Mouse (Mus musculus) granulocyte monocyte progenitor cell, adult 5-6 weeks (primary cell): ENCODE data around the gene Klhl18. TPM values are rescaled to one million over a fixed set of nuclear protein-coding genes. Genes with fewer than 3 reads are reported as not detected.
"Not testable (repeated sequence)": the region's sequence is repeated elsewhere in the genome, so short reads cannot be mapped to it uniquely, and the experiment has no call there.

ENCODE experiments used
- ATAC-seq: replicated peaks from 2 replicates; pipeline ENCODE4 v1.8.0; 2016; ENCODE audit warnings: mild to moderate bottlenecking, moderate TSS enrichment, inconsistent platforms; ENCODE audit not compliant: poor library complexity, severe bottlenecking
- total RNA-seq, 2 experiments: library from RNA; stranded (forward) in 1 of 2; stranded (reverse) in 1 of 2; fragments of 200-712, 200-1000 nt in 1 of 2; fragments of >200 nt in 1 of 2; fragmentation: Nextera tagmentation in 1 of 2; gene quantifications; 2 replicates each; pipeline ENCODE4 v1.2.3; 2014 to 2017

Klhl18 gene
- total RNA-seq, 2 experiments from 2014 or later = 9.6 to 14.8 TPM

DNA sequence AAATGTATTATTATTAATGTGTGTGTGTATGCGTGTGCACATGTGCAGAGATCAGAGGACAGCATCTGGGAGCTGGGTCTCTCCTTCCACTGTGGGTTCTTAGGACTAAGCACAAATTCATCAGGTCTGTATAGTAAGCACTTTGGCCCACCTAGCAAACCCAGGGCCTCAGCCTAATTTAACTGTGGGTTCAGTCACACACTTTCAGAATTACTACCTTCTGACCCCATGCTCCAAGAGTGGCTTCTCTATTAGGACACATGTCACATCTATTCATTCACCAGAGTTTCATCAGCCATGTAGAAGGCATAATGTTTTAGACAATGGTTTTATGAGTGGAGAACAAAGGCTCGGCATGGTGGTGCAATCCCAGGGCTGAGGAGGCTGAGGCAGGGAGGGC lies 43.4 kb downstream of the Klhl18 start:
- ATAC-seq = no peak

DNA sequence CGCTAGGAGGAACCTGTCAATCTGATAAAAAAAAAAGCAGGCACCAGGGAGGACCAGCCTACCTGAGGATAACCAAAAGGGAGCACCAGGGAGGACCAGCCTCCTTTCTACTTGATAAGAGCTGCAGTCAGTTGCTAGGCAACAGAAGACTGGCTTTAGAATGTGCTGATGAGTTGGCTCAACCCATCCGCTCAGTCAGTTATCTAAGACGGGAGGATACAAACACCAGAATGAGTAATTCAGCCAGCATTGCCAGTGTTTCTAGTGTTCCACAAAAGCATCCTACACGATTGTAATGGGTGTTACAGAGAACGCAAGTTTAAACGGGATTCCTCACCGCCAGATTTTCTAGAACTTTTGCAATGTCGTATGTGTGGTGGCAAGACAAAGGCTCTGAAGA lies 45.3 kb downstream of the Klhl18 start:
- no peak for ATAC-seq

DNA sequence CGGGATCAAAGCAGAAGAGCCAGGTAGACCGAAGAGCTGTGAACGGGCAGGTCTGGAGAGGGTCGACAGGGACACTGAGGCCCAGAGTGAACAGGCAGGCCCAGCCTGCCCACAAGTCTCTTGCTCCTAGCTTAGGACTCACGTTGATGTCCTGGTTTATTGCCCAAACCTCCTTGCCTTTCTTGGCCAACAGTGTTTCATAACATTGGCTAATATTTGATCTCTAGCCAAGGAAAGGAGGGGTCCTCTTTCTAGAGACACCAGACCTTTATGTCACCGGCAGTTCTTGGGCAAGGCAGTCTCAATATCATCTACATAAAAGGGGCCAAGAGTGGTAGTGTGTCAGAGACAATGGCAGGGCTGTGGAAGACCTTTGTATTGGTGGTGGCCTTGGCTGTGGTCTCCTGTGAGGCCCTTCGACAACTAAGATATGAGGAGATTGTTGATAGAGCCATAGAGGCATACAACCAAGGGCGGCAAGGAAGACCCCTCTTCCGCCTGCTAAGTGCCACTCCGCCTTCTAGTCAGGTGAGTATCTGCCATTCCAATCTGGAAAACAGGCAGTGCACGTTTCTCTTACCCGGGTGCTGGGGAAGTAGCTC lies 56.9 kb downstream of the Klhl18 start, which contains the start of gene Ngp:
Ngp (plus strand) TSS at position 237 of the 602 bp plus-strand sequence.
- peak; percentile 66 for ATAC-seq

DNA sequence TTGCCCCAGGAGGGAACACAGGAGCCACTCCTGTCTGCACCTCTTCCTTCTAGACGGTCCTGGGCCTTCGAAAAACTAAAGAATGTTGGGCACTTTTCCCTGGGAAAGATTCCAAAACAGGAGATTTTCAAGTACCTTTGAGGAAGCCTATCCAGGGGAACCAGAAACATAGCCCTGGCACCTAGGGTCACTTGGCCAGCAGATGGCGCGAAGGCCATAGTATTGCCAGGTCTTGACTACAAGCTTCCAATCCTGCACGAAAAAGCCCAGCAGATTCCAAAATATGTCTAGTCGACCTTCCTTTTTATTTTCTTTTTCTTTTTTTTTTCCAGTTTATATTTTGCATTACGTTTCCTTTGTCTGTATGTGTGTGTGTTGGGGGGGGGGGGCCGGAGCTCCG lies 62.7 kb downstream of the Klhl18 start:
- ATAC-seq = no peak

DNA sequence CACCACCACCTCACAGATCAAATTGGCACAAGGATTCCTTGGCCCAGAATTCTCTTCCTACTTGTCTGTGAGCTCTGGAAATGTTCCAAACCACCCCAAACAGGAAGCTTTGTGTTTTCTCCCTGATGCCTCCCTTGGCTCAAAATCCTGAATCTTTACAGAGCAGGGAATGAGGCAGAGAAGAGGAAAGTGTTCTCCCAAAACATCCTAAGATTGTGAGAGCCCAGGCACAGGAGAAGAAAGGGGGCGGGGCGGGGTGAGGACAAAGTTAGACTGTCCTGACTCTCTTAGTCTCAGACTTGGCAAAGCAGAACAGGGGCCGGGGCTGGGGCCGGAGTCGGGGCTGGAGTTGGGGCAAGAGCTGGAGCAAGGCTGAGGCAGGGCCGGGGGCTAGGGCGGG lies 63.6 kb downstream of the Klhl18 start:
- ATAC-seq = no peak

DNA sequence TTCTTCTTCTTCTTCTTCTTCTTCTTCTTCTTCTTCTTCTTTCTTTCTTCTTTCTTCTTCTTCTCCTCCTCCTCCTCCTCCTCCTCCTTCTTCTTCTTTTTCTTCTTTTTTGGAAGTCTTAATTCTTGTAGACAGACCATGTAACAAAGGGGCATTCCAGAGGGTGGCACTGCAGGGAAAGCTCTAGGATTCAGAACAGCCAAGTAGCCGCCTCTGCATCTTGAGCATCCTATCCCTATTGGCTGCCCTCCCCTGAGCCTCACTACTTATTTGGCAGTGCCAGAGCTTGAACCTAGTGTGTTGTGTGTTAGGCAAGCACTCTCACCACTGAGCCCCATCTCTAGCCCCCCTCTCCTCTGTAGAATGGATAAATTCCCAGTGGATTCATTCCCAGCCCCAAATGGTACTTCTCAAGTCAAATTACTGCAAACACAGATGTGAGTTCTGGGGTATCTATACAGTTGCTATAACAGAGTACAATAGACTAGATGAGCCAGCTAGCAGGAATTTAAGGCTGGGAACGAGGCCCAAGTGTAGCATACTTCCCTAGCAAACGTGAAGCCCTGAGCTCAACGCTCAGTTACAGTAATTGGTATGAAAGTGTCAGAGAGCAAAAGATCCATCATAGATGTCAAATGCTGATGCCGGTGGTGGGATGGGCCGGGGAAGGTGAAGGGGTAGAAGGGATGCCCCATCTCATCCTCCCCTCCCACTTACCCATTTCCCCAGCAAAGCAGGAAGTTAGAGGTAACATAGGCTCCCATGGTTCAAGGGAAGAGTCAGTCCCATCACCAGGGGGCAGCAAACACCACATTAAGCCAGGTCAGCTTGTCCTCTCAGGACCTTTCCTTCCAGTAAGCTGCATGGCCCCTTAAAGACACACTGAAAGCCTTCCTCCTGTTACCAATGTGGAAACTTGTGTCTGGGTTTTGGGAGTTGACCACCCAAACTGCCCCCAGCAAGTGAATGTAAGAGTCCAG lies 65.3 kb downstream of the Klhl18 start:
- ATAC-seq = peak; percentile 61

DNA sequence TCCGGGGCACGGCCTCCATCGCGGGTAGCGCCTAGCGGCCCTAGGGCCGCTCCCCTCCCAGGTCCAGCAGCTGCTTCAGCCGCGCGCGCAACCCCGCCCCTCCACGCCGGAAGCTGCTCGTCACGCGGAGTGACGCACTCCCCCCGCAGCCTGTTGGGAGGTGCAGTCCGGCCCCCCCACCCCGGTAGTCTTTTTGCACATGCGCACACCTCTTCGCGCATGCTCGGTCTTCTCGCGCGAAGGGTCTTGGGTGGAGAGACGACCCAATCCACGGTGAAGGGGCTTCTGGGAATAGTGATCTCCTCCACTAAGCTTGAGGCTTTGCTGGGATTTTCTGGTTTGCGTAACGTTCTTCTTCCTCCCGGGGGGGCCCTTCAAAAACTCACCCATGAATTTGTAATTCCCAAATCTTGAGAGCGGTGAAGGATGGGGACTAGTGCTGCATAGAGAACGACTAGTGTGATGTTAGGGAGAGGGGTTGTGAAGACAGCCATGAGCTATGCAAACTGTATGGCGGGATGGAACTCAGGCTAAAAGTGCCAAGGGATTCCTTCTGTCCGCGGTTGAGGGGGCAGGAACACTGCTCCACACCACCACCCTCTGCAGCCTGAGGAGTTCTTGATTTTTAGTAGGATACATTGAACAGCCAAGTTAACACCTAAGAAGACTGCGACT lies 68.3 kb downstream of the Klhl18 start, which contains the start of gene Ptpn23:
Ptpn23 (minus strand) TSS at position 115 of the 675 bp plus-strand sequence.
- peak; percentile 90 for ATAC-seq

DNA sequence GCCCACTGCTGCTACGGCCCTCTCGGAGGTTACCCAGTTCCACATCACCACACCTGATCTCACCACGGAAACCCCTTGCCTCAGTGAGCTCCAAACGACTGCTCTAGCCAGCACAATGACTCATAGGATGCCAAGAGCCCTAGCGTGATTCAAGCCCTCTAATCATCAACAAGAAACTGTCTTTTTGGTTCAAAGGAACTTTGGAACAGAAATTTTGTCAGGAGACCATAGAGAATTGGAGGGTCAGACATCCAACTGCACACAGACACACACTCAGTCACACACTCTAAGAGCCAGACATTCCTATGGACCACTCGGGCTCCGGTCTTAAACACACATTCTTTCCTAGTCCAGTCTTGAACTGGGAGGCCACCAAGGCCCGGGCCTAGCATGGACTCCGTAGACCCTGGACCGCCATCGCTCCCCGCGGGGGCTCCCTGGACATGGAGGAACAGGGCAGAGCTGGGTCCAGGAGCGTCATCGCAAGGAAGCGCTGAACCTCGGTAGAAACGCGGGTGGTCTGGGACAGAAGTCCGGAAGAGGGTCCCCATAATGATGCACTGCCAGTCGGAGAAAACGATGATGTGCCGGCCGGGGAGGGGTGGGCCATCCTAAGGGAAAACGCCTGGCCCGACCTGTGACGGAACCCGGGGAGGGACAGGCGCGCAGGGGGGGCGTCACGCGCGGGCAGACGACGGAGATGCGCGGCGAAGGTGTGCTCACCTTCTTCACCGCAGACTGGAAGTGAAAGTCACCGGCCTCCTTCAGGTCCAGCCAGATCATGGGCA lies 69.0 kb downstream of the Klhl18 start:
- peak; percentile 11 for ATAC-seq

DNA sequence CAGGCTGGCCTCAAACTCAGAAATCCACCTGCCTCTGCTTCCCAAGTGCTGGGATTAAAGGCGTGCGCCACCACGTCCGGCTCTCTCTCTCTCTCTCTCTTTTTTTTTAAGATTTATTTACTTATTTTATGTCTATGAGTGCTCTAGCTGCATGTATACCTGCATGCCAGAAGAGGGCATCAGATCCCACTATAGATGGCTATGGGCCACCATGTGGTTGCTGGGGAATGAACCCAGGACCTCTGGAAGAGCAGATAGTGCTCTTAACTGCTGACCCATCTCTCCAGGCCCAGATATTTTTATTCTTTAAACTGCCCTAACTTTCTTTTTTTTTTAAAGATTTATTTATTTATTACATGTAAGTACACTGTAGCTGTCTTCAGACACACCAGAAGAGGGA lies 73.3 kb downstream of the Klhl18 start:
- not testable (repeated sequence) for ATAC-seq

DNA sequence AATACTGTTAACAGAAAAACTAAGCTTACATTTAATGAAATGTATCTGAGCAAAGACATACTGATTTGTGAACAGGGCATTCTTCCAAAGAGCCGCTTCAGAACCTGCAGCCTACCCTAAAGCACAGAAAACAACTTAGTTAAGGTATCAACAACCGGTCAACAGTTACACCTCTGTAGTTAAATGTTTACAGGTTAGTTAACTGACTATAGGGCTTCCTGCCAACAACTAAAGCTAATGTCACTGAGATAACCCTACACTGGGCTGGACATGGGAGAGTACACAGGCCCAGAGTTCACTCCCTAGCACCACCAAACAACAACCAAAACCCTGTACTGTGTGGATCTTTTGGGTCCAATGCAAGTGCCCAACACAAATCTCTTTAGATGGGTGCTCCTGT lies 73.8 kb downstream of the Klhl18 start:
- no peak for ATAC-seq

DNA sequence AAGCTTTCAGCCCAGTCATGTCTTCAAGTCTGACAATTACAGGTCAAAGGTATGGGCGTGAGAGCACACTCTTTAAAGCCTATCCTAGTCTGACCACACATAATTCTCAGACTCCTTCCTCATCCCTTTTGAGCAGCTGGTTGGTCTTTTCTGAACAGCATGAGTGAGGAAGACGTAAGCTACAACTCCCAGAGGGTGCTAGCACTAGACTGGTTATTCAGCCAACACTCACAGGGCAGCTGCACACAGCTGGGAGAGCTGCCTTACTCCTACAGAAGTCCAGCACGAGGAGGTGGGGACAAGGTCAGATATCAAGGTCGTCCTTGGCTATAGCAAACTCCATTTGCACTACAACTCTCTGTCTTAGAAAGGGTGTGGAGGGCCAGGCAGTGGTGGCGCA lies 75.8 kb downstream of the Klhl18 start:
- no peak for ATAC-seq

DNA sequence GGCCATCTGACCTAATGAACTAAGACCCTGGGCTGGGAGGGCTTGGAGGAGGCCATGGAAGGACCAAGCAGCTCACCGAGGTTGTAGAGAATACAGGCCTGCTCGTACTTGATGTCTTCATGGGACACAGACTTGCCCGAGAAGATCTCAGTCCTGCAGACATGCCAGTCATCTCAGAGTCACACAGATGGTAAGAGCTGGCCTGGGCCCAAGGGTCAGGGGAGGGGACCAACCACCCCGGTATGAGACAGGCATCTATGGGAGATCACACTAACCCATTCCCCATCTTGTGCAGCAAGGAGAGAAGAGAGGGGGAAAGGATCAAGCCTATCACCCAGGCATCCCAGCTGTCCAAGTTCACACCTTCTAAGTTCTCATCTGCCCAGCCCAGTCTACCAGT lies 83.2 kb downstream of the Klhl18 start:
- ATAC-seq = no peak

DNA sequence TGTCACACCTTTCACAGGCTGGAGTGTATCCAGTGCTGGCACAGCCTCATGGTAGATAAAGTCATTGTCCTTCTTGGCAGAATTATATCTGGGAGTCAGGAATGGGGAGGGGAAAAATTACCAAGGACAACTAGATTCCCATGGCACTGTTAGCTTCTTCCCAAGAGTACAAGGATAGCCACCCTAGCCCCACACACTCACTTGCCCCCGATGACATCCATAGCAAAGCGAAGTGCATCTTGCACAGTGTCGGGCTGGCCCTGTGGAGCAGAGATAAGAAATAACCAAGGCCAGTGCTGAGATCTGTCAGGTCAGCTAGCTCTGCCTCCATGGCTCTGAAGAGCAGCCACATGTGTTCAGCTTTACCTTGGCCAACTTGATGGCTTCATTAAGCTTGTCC lies 85.7 kb downstream of the Klhl18 start:
- no peak for ATAC-seq

DNA sequence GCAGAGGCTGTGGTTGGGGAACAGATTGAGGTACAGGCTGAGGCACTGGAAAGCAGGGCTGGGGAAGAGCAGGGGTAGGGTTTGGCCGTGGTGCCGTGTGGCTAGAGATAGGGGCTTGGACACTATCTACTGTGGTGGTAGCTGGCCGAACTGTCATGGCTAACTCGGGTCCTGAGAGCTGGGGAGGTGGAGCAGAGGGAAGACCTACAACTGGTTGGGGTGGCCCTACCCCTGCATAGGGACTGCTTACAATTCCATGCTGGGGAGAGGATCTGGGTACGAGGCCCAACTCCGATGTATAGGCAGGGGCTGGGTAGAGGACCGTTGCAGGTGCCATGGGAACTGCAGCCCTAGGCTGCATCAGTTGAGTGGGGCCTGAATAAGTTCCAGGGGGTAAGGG lies 88.5 kb downstream of the Klhl18 start:
- no peak for ATAC-seq

DNA sequence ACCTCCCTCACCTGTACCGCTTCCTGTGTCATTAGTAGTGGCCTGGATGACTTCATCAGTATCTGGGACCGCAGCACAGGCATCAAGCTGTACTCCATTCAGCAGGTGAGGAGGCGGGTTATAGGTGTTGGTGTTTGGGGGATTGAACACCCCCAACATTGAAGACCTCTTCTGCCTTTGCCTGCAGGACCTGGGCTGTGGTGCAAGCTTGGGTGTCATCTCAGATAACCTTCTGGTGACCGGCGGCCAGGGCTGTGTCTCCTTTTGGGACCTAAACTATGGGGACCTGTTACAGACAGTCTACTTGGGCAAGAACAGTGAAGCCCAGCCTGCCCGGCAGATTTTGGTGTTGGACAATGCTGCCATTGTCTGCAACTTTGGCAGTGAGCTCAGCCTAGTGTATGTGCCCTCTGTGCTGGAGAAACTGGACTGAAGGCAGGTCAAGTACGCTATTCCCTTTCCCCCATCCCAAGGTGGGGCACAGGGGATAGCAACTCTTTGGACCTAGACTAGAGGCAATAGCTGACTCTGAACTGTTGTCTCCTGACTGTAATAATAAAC lies 92.0 kb downstream of the Klhl18 start:
- ATAC-seq = no peak

DNA sequence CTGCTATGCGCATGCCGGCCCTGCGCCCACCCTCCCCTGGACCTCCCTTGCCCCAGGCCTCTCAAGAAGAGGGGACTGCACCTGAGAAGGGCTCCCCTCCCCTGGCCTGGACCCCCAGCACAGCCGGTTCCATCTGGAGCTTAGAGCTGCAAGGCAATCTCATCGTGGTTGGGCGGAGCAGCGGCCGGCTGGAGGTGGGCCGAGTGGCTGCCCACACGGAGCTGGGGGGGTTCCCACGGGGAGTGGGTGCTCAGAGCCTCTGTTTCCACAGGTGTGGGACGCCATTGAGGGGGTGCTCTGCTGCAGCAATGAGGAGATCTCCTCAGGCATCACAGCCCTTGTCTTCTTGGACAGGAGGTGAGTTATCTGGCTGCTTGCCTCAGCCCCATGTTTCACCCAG lies 95.2 kb downstream of the Klhl18 start:
- ATAC-seq = no peak

DNA sequence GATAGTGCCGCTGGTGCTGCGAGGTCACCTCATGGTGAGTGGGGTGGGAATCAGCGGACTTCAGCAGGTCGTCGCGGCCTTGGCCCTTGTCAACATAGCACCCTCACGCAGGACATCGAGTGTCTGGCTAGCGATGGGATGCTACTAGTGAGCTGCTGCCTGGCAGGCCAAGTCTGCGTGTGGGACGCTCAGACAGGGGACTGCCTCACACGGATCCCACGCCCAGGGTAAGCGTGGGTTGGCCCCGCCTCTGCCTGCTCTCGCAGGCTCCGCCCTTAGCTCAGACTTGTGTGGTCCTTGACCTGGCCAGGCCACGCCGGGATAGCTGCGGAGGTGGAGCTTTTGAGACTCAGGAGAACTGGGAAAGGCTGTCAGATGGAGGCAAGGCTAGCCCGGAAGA lies 95.8 kb downstream of the Klhl18 start:
- ATAC-seq = no peak

DNA sequence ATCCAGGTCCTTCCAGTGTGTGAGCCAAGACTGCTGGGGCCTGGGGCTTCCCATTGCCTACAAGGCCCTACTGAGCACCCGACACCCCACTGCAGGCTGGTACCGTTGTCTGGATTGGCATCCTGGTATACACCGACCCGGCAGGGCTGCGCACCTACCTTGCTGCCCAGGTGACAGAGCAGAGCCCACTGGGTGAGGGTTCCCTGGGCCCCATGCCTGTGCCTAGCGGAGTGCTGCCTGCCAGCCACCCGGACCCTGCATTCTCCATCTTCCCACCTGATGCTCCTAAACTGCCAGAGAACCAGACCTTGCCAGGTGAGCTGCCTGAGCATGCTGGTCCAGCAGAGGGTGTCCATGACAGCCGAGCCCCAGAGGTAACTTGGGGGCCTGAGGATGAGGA lies 97.1 kb downstream of the Klhl18 start:
- ATAC-seq = no peak

DNA sequence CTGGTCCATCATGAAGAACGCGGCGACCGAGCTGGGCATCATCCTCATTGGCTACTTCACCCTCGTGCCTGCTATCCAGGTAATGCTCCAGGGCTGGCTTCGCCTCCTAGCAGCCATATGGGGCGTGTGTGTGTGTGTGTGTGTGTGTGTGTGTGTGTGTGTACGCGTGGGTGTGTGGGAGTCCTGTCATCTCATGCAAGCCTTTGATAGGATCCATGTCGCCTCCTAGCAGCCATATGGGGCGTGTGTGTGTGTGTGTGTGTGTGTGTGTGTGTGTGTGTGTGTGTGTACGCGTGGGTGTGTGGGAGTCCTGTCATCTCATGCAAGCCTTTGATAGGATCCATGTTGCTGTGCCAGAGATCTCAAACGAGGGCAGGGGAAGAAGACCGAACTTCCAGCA lies 98.8 kb downstream of the Klhl18 start:
- ATAC-seq = not testable (repeated sequence)
